Mouse (Mus musculus) myocyte (in vitro differentiated cells): ENCODE measurements around the gene Mrpl54.

Source experiments
- CEBPB ChIP-seq: IDR thresholded peaks from 2 replicates; pipeline ENCODE4 v1.6.1; 2011; ENCODE audit warnings: mild to moderate bottlenecking, moderate library complexity; ENCODE audit not compliant: poor library complexity, insufficient read depth, severe bottlenecking
- E2F4 ChIP-seq: IDR thresholded peaks from one replicate; pipeline ENCODE4 v1.6.1; 2011; ENCODE audit warnings: mild to moderate bottlenecking, control low read depth, moderate library complexity; ENCODE audit not compliant: insufficient read depth
- MAX ChIP-seq: IDR thresholded peaks from one replicate; pipeline ENCODE4 v1.6.1; 2011; ENCODE audit warnings: low read depth, mild to moderate bottlenecking, control low read depth
- MYOD1 ChIP-seq, 3 experiments: IDR thresholded peaks; one replicate each; pipeline ENCODE4 v1.6.1; 2011; ENCODE audit warnings: control low read depth in 2 of 3, low read depth in 2 of 3, mild to moderate bottlenecking in 2 of 3, moderate library complexity in 1 of 3; ENCODE audit not compliant: insufficient read length in 2 of 3, control insufficient read depth in 1 of 3
- MYOG ChIP-seq, 3 experiments: IDR thresholded peaks; one replicate each; pipeline ENCODE4 v1.6.1; 2011; ENCODE audit warnings: control low read depth in 2 of 3, low read depth in 2 of 3, mild to moderate bottlenecking in 2 of 3; ENCODE audit not compliant: insufficient read length in 2 of 3, control insufficient read depth in 1 of 3, insufficient read depth in 1 of 3
- POLR2A ChIP-seq: IDR thresholded peaks from one replicate; pipeline ENCODE4 v1.6.1; 2011; ENCODE audit warnings: low read depth, mild to moderate bottlenecking, control low read depth, moderate library complexity; ENCODE audit not compliant: insufficient read length
- POLR2AphosphoS2 ChIP-seq: IDR thresholded peaks from one replicate; pipeline ENCODE4 v1.6.1; 2011; ENCODE audit warnings: low read depth, control low read depth; ENCODE audit not compliant: insufficient read length
- REST ChIP-seq: IDR thresholded peaks from one replicate; pipeline ENCODE4 v1.6.1; 2011; ENCODE audit warnings: mild to moderate bottlenecking, control low read depth, moderate library complexity; ENCODE audit not compliant: insufficient read depth, insufficient read length
- TCF12 ChIP-seq: IDR thresholded peaks from one replicate; pipeline ENCODE4 v1.6.1; 2011; ENCODE audit warnings: mild to moderate bottlenecking, control low read depth; ENCODE audit not compliant: poor library complexity, insufficient read depth, severe bottlenecking
- USF1 ChIP-seq: IDR thresholded peaks from one replicate; pipeline ENCODE4 v1.6.1; 2011; ENCODE audit warnings: low read depth, mild to moderate bottlenecking, control low read depth, moderate library complexity

DNA sequence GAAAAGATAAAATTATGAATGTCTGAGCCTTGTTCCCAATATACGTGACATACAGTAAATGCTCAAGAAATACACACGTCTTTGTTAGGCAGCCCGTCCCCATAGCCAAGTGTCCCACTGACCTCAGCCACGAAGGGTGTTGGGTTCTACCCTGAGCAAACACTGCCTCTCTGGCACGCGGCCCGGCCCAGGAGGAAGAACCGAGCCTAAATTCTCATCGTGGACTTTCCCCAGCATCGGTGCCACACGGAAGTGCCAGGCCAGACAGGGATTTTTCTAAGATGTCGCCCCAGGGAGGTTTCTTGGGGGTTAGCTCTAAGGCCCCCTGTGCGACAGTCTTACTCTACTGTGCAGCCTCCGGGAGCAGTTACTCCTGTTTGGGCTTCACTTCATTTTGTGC is 23.1 kb upstream of the Mrpl54 start:
- no peak for TF ChIP-seq POLR2A
- TF ChIP-seq MAX, result no peak
- TF ChIP-seq MYOD1 (IDR thresholded peaks at IDR 0.05; ENCODE audit: control insufficient read depth in 1 of 3, insufficient read length in 2 of 3, low read depth in 2 of 3), result no peak
- TF ChIP-seq TCF12, result no peak
- no peak for TF ChIP-seq CEBPB
- no peak for TF ChIP-seq USF1
- TF ChIP-seq REST, result no peak
- no peak for TF ChIP-seq POLR2AphosphoS2
- TF ChIP-seq MYOG (IDR thresholded peaks at IDR 0.05; ENCODE audit: control insufficient read depth in 1 of 3, insufficient read depth in 1 of 3, insufficient read length in 2 of 3, low read depth in 2 of 3), result no peak
- no peak for TF ChIP-seq E2F4
